Mouse (Mus musculus) ES-Bruce4 (cell line): ENCODE results near the gene Rabl6.

ENCODE experiments used
- CTCF ChIP-seq: IDR thresholded peaks from one replicate; pipeline ENCODE4 v1.8.1; 2011; ENCODE audit warnings: low read depth, low read length
- EP300 ChIP-seq: IDR thresholded peaks from 2 replicates; pipeline ENCODE4 v1.6.1; 2011; ENCODE audit warnings: low read depth, low read length; ENCODE audit not compliant: insufficient read depth

- TF ChIP-seq CTCF (no peak), EP300 (no peak)
Observed at GRCm38 (mm10) chr2:25558774-25559173, 49.5 kb downstream of the Rabl6 start.
